Mouse (Mus musculus) neural tube, embryonic 12.5 days (tissue): ENCODE measurements at regions not wholly inside any gene's neighbourhood (a gene's known extent, or its start where the extent isn't known, plus 50 kb on each side); places are given as distances from the start of the nearest gene placed in this dataset.

Source experiments
- ATAC-seq: fragments of 200-750 bp; cut with Nextera tagmentation; 2 replicates; pipeline ENCODE4 v1.8.0; 2017; ENCODE audit warnings: low read depth, mild to moderate bottlenecking, moderate TSS enrichment, moderate library complexity; ENCODE audit not compliant: low FRiP score
- H3K27ac ChIP-seq: fragments of 300-500 bp; sonication (generic); 2 replicates; pipeline ENCODE4 v1.5.1; 2016
- H3K27me3 ChIP-seq: fragments of 300-500 bp; sonication (generic); replicated peaks from 2 replicates; pipeline ENCODE4 v1.6.1; 2016; ENCODE audit warnings: mild to moderate bottlenecking
- H3K36me3 ChIP-seq: fragments of 300-500 bp; sonication (generic); 2 replicates; pipeline ENCODE4 v1.6.1; 2016; ENCODE audit warnings: mild to moderate bottlenecking
- H3K4me1 ChIP-seq: fragments of 300-500 bp; sonication (generic); 2 replicates; pipeline ENCODE4 v1.6.1; 2016
- H3K4me2 ChIP-seq: fragments of 300-500 bp; sonication (generic); replicated peaks from 2 replicates; pipeline ENCODE4 v1.6.1; 2016; ENCODE audit warnings: mild to moderate bottlenecking
- H3K4me3 ChIP-seq: fragments of 300-500 bp; sonication (generic); 2 replicates; pipeline ENCODE4 v1.5.1; 2016
- H3K9ac ChIP-seq: fragments of 300-500 bp; sonication (generic); 2 replicates; pipeline ENCODE4 v1.6.1; 2016; ENCODE audit warnings: mild to moderate bottlenecking
- H3K9me3 ChIP-seq: fragments of 300-500 bp; sonication (generic); 2 replicates; pipeline ENCODE4 v1.6.1; 2016; ENCODE audit warnings: mild to moderate bottlenecking
- WGBS: fragments of 180-500 bp; shearing (Covaris S2); methylation state at CpG from one replicate; pipeline ENCODE4 v1.1.7; 2016; 5-methylcytosine and 5-hydroxymethylcytosine counted together

DNA sequence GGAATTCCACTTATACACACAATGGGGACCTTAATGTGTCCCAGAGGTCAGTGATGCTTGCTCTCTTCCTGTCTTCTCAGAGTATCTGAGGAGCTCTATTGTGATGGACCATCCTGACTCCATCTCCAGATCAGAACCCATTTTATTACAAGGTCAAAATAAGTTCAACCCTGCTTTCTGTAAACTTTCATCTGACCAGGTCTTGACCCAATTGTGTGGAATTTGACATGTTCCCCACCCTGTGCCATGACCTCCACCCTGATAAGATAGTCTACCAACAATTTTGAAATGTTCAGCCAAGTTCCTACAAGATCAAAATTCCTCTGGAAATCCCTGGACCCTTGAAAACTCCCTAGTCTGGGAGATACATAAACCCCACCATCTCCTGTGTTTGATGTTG is 133.7 kb downstream of the Rpap3 start:
- H3K36me3 ChIP-seq: no peaks in the 10 kb centered on the region
- H3K4me3 ChIP-seq: no peak overlapping the region
- no peak overlapping the region for H3K27ac ChIP-seq
- H3K9ac ChIP-seq: no peak overlapping the region
- no peaks in the 10 kb centered on the region for H3K4me1 ChIP-seq
- H3K9me3 ChIP-seq: no peaks in the 10 kb centered on the region
- H3K27me3 ChIP-seq: no peaks in the 10 kb centered on the region
- ATAC-seq: no peak
- no peak overlapping the region for H3K4me2 ChIP-seq

DNA sequence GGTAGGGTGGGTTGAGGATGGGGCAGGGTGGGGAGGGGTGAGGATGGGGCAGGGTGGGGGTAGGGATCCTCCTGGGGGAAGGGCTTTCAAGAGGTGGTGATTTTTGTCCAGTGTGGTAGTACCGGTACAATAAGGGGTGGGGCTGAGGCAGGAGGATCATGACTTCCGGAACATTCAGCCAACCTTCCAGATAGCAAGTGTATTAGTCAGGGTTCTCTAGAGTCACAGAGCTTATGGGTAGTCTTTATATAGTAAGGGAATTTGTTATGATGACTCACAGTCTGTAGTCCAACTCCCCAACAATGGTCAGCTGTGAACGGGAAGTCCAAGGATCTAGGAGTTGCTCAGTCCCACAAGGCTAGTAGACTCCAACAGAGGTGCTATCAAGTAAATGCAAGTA is 145.5 kb downstream of the Rpap3 start:
- Histone ChIP-seq H3K9ac (no peak overlapping the region), H3K36me3 (no peaks in the 10 kb centered on the region), H3K27ac (no peak overlapping the region), H3K27me3 (no peaks in the 10 kb centered on the region), H3K9me3 (peaks cover 15% of the 10 kb centered on the region; the same call in 1 of the 2 replicates), H3K4me3 (no peak overlapping the region), H3K4me2 (no peak overlapping the region), H3K4me1 (no peaks in the 10 kb centered on the region)
- WGBS: 96% methylated on average over 3 of the region's 3 CpGs
- no peak for ATAC-seq

DNA sequence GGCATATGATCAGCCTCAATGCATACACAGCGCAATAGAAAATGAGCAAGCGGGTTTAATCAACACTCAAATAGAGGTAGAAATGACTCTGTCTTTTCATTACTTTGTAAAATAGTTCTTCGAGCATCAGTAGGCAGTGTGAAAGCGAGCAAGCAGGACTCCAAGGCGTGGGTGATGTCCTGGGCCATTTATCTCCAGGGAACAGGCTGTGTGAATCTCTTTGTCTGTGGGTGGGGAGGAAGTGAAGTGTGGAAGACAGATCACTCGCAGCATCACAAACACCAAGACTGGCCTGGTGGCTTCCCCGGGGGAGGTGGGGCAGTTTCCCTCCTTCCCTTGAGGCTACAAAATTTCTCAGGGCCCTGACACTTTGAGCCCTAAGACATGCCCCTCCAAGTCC is 146.9 kb downstream of the Rpap3 start:
- Histone ChIP-seq H3K27me3 (no peaks in the 10 kb centered on the region), H3K9me3 (peaks cover 15% of the 10 kb centered on the region; the same call in 1 of the 2 replicates), H3K27ac (no peak overlapping the region), H3K36me3 (no peaks in the 10 kb centered on the region), H3K4me1 (no peaks in the 10 kb centered on the region), H3K4me3 (no peak overlapping the region), H3K9ac (no peak overlapping the region), H3K4me2 (no peak overlapping the region)
- WGBS: 85% methylated on average over 7 of the region's 7 CpGs
- no peak for ATAC-seq

DNA sequence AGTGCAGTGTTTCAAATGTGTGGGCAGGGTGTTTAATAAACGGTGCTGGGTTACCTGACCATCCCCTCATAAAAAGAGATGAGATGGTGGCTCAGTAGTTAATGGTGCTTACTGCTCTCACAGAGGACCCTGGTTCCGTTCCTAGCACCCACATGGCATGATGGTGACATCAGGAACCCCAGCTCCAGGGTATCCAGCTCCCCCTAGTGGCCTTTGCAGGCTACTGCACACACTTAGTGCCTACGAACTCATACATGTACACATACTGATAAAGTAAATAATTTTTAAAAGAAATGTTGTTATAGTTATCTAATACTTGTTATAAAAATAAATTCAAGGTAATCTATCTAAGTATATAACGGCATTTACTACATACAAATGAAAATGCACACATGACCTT is 157.3 kb downstream of the Rpap3 start:
- no peak overlapping the region for H3K4me3 ChIP-seq
- no peak overlapping the region for H3K4me2 ChIP-seq
- no peak overlapping the region for H3K9ac ChIP-seq
- no peaks in the 10 kb centered on the region for H3K4me1 ChIP-seq
- no peak overlapping the region for H3K27ac ChIP-seq
- H3K9me3 ChIP-seq: 0 out of 2 replicates have a peak, but pooled peaks cover 3% of the 10 kb centered on the region
- no peaks in the 10 kb centered on the region for H3K36me3 ChIP-seq
- no peaks in the 10 kb centered on the region for H3K27me3 ChIP-seq
- 87% methylated on average over 4 of the region's 4 CpGs for WGBS
- ATAC-seq: no peak

DNA sequence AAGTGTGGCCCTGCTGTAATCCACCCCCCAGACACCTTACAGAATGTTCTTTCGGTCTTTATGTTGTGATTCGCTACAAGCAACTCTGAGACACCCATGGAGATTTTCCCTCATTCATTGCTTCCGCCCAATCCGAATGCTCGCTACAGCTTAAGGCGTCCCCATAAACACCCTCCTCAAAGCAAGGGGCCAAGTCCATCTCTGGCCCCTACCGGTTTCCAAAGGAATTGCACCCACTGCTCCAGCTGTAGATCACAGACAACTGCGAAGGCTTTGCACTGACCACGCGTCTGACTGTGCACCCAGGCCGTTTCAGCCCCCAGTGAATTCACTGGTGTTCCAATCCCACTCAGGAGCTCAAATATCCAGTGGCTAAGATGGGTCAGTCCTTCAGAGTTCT is 160.6 kb downstream of the Rpap3 start:
- no peak for ATAC-seq
- H3K4me2 ChIP-seq: no peak overlapping the region
- no peak overlapping the region for H3K4me3 ChIP-seq
- 87% methylated on average over 11 of the region's 11 CpGs for WGBS
- no peaks in the 10 kb centered on the region for H3K4me1 ChIP-seq
- no peak overlapping the region for H3K27ac ChIP-seq
- H3K27me3 ChIP-seq: no peaks in the 10 kb centered on the region
- no peak overlapping the region for H3K9ac ChIP-seq
- H3K9me3 ChIP-seq: 0 out of 2 replicates have a peak, but pooled peaks cover 3% of the 10 kb centered on the region
- H3K36me3 ChIP-seq: no peaks in the 10 kb centered on the region

DNA sequence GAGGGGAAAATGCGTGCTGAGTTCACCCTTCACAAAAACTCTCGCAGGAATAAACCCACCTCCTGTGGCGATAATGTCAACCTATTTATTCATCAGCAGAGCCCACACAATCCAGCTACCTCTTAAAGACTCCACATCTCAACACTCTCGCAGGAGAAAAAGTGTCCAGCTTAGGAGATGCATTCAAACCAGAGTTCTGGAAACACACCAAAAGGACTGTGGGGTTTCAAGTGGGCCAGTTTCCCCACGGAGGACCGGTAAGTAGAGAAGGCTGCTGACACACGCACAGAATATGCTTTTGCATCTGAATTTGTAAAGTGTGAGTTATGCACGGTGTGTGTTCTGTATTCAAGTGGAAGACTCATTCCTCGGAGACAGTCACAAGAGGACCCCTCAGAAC is 164.0 kb downstream of the Rpap3 start:
- Histone ChIP-seq H3K9me3 (no peaks in the 10 kb centered on the region), H3K27me3 (no peaks in the 10 kb centered on the region), H3K36me3 (no peaks in the 10 kb centered on the region), H3K4me2 (no peak overlapping the region), H3K4me1 (no peaks in the 10 kb centered on the region), H3K9ac (no peak overlapping the region), H3K27ac (no peak overlapping the region), H3K4me3 (no peak overlapping the region)
- 78% methylated on average over 9 of the region's 9 CpGs for WGBS
- ATAC-seq: no peak

DNA sequence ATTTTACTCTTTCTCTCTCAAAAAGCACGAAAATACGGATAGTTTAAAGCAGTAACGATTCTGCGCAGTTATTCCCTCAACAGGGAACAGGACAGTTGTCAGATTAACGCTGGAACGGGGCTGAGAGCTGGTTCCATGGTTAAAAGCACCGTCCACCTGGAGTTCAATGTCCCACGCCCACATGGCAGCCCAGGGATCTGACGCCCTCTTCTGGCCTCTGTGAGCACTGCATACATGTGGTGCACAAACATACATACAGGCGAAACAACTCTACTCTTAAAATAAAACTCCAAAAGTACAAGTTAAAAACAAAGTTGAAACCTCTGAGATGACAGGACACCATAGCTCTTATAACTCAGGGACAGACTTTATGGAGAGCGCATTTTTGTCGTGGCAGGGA is 169.5 kb downstream of the Rpap3 start:
- H3K4me1 ChIP-seq: no peaks in the 10 kb centered on the region
- ATAC-seq: no peak

DNA sequence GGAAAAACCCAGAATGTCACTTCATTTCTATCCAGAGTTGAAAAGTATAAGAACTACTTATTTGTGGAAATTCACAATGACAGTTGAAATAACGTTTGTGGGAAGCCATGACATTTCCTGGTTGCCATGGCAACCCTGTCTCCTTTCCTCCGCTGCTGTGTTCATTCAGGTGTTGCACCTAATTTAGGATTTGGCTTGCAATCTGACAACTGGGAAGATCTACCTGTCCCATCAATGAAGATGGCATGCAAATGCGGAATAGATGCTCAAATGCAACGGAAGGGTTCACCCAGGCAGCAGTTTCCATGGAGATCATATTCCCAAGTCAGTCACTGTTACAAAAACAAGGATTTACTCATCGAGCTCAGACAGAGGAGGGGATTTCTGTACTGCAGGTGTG is 170.7 kb downstream of the Rpap3 start:
- Histone ChIP-seq H3K4me3 (no peak overlapping the region), H3K27me3 (no peaks in the 10 kb centered on the region), H3K4me2 (no peak overlapping the region), H3K9ac (no peak overlapping the region), H3K9me3 (no peaks in the 10 kb centered on the region), H3K4me1 (no peaks in the 10 kb centered on the region), H3K27ac (no peak overlapping the region), H3K36me3 (no peaks in the 10 kb centered on the region)
- 76% methylated on average over 5 of the region's 5 CpGs for WGBS
- ATAC-seq: no peak

More for the DNA sequence above, 169.5 kb downstream of the Rpap3 start:
- H3K4me3 ChIP-seq: no peak overlapping the region
- H3K27me3 ChIP-seq: no peaks in the 10 kb centered on the region
- no peak overlapping the region for H3K27ac ChIP-seq
- H3K4me2 ChIP-seq: no peak overlapping the region
- H3K9ac ChIP-seq: no peak overlapping the region
- WGBS: 91% methylated on average over 12 of the region's 12 CpGs
- no peaks in the 10 kb centered on the region for H3K9me3 ChIP-seq
- no peaks in the 10 kb centered on the region for H3K36me3 ChIP-seq

DNA sequence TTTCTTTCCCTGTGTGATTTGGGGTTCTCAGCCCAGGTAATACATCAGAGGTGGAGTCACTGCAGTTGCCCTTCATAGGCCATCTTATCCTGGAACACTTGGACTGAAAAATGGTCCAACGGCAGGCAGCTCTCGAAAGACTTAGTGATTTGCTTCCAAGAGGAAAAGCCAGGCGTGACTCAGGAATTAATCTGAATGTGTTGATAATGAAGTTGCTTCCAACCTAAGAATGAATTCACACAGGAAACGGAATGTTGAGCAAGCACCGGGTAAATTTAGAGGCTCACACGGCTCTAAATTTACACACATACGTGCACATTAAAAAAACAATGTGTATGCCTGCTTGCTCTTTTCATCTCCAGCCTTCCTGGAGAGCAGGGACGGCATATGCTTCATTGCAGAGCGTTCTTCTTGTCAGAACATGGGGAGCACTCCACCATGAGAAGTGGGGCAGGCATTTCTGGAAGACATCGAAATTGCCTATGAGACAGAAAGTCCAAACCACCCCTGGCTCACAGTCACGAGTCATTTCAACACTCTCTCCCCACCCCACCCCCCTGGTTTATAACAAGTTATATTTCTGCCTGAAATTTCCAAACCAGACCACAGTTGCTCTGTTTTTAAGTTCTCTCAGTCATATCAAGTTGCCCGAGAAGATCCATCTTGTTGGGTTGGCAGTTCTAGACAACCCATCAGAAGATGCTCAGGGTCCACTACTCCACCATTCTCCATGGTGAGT is 171.9 kb downstream of the Rpap3 start:
- H3K27ac ChIP-seq: no peak overlapping the region
- no peak overlapping the region for H3K4me3 ChIP-seq
- WGBS: 87% methylated on average over 12 of the region's 12 CpGs
- no peak for ATAC-seq
- no peaks in the 10 kb centered on the region for H3K4me1 ChIP-seq
- H3K9ac ChIP-seq: no peak overlapping the region
- H3K4me2 ChIP-seq: no peak overlapping the region
- H3K36me3 ChIP-seq: no peaks in the 10 kb centered on the region
- H3K9me3 ChIP-seq: no peaks in the 10 kb centered on the region
- no peaks in the 10 kb centered on the region for H3K27me3 ChIP-seq

DNA sequence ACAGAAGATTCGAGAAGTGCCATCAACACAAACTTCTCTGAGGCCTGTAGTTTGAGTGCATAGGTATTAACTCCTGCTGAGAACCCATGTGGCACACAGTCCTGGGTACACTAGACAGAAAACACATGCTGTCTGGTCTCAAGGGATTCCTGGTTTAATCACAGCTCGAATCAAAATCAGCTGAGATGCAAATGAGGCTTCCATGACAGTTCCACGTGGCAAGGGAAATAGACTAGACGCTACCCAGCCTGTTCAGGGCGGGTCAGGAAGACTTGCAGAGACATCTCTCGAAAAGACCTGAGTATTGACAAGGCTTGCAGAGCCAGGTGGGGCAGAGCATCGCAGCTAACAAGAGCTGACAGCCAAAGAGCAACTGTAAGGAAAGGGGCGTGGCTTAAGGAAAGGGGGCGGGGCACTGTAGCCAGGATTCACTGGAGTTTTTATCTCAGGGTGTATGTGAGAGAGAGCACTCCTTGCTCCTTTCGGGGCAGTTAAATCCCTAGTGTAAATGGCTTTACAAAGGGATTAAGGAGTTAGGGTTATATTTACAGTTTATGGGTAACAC is 173.2 kb downstream of the Rpap3 start:
- Histone ChIP-seq H3K4me3 (no peak overlapping the region), H3K4me2 (no peak overlapping the region), H3K27ac (no peak overlapping the region), H3K27me3 (no peaks in the 10 kb centered on the region), H3K4me1 (no peaks in the 10 kb centered on the region), H3K9me3 (no peaks in the 10 kb centered on the region), H3K9ac (no peak overlapping the region), H3K36me3 (no peaks in the 10 kb centered on the region)
- WGBS: 69% methylated on average over 10 of the region's 10 CpGs
- no peak for ATAC-seq

DNA sequence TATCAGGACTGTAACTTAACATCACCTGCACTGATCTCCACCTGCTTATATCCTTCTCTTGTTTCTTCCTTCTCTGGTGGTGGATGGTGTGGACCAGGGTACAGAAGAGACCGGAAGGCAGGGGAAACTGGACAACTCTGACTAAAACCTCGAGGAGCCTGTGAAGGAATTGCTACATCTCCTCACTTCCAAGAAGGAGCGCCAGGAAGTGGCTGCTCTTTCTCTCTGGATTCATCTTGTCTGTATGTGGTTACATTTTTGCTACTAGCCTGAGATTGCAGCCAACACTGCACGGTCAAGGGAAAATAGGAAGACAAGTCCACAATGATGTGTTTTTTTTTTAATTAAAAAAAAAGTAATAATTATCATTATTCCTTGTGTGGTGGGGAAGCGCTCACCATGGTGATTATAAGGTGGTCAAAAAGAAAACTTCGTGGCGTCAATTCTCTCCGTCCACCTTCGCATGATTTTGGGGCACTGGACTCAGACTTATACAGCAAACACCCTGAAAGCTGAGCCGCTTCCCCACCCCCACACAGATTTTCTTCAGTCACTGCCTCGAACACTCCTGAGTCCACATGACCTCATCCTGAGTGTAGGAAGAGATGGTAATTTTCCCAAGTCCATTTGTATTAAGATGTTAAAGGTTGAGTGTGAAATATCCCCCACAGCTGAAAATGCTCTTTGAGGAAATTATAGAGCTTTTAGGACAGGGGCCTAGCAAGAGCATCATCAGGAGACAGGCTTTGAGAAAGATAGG is 177.2 kb downstream of the Rpap3 start:
- Histone ChIP-seq H3K36me3 (no peaks in the 10 kb centered on the region), H3K27ac (no peak overlapping the region), H3K27me3 (no peaks in the 10 kb centered on the region), H3K4me3 (no peak overlapping the region), H3K4me2 (no peak overlapping the region), H3K9me3 (no peaks in the 10 kb centered on the region), H3K9ac (no peak overlapping the region), H3K4me1 (no peaks in the 10 kb centered on the region)
- no peak for ATAC-seq
- 86% methylated on average over 11 of the region's 11 CpGs for WGBS

DNA sequence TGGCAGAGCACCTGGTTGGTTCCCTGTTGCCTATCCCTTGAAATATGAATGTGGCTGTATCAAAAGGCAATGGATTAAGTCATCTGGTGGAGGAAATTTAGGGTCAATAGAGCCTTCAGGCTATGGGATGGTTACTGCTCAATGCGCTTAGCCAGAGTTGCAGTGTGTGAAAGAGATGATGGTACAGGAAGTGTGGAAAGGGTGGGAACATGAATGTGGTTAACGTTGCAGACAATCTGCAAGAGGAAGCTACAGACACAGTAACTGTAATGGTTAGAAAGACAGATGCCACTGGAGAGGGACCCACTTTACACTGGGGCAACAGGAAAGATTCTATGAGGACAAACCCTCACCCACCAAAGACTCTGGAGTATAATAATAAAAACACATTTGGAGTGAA is 185.2 kb downstream of the Rpap3 start:
- no peak for ATAC-seq
- no peaks in the 10 kb centered on the region for H3K9me3 ChIP-seq
- WGBS: 88% methylated on average over 2 of the region's 2 CpGs

More for the DNA sequence above, 185.2 kb downstream of the Rpap3 start:
- H3K27me3 ChIP-seq: no peaks in the 10 kb centered on the region
- H3K4me3 ChIP-seq: no peak overlapping the region
- H3K36me3 ChIP-seq: no peaks in the 10 kb centered on the region
- no peak overlapping the region for H3K9ac ChIP-seq
- no peak overlapping the region for H3K27ac ChIP-seq
- H3K4me2 ChIP-seq: no peak overlapping the region
- H3K4me1 ChIP-seq: no peaks in the 10 kb centered on the region
